Mouse (Mus musculus) limb, embryonic 12.5 days (tissue): ENCODE measurements around the gene 1700011L22Rik. TPM values are rescaled to one million over a fixed set of nuclear protein-coding genes. Genes with fewer than 3 reads are reported as not detected.

Source experiments
- ATAC-seq: fragments of 200-750 bp; cut with Nextera tagmentation; 2 replicates; pipeline ENCODE4 v1.8.0; 2017; ENCODE audit warnings: low read depth, moderate TSS enrichment; ENCODE audit not compliant: insufficient number of reproducible peaks, insufficient read depth, low FRiP score, low TSS enrichment
- H3K27ac ChIP-seq: fragments of 300-500 bp; sonication (generic); 2 replicates; pipeline ENCODE4 v1.5.1; 2016; ENCODE audit warnings: mild to moderate bottlenecking, moderate library complexity
- H3K27me3 ChIP-seq: fragments of 300-500 bp; sonication (generic); 2 replicates; pipeline ENCODE4 v1.6.1; 2016; ENCODE audit warnings: mild to moderate bottlenecking, moderate library complexity
- H3K36me3 ChIP-seq: fragments of 300-500 bp; sonication (generic); 2 replicates; pipeline ENCODE4 v1.6.1; 2016; ENCODE audit warnings: mild to moderate bottlenecking, moderate library complexity
- H3K4me1 ChIP-seq: fragments of 300-500 bp; sonication (generic); replicated peaks from 2 replicates; pipeline ENCODE4 v1.6.1; 2016
- H3K4me2 ChIP-seq: fragments of 300-500 bp; sonication (generic); 2 replicates; pipeline ENCODE4 v1.6.1; 2016; ENCODE audit warnings: mild to moderate bottlenecking, moderate library complexity
- H3K4me3 ChIP-seq: fragments of 300-500 bp; sonication (generic); replicated peaks from 2 replicates; pipeline ENCODE4 v1.5.1; 2016; ENCODE audit warnings: mild to moderate bottlenecking
- H3K9ac ChIP-seq: fragments of 300-500 bp; sonication (generic); replicated peaks from 2 replicates; pipeline ENCODE4 v1.6.1; 2016; ENCODE audit warnings: mild to moderate bottlenecking, moderate library complexity
- H3K9me3 ChIP-seq: fragments of 300-500 bp; sonication (generic); 2 replicates; pipeline ENCODE4 v1.6.1; 2016; ENCODE audit warnings: mild to moderate bottlenecking, moderate library complexity
- WGBS: fragments of 180-500 bp; shearing (Covaris S2); methylation state at CpG from one replicate; pipeline ENCODE4 v1.1.7; 2016; 5-methylcytosine and 5-hydroxymethylcytosine counted together
- polyA plus RNA-seq: library from polyadenylated mRNA; unstranded; fragments of >200 nt; fragmentation: Nextera tagmentation; extraction: Ambion mirVana; gene quantifications from 2 replicates; pipeline ENCODE4 v1.2.1, GENCODE M21; 2016

Gene 1700011L22Rik
- polyA plus RNA-seq, 1 experiment from 2014 or later, result not detected

DNA sequence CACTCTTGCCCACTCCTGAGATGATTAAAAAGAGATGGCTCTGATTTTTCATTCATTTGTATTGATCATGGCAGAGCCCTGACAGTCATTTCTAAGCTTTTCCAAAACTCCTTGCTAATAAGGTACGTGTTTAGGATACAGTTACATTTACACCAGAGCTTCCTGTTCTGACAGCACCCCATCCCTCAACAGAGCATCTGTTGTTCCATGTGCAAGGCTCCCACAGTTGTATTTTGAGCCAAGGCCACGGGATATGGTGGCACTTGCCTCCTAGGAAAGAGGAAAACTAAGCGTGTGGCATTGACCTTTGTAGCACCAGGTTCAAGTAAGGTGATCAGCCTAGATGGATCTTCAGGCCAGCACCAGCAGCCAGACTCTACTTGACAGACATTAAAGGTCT lies 83.1 kb downstream of the 1700011L22Rik start:
- Histone ChIP-seq H3K9me3 (no peaks in the 10 kb centered on the region), H3K4me3 (no peak overlapping the region), H3K4me1 (peaks cover 18% of the 10 kb centered on the region), H3K4me2 (no peak overlapping the region), H3K27me3 (no peaks in the 10 kb centered on the region), H3K36me3 (peaks cover 17% of the 10 kb centered on the region; the same call in 1 of the 2 replicates), H3K9ac (no peak overlapping the region), H3K27ac (no peak overlapping the region)
- 78% methylated on average over 3 of the region's 3 CpGs for WGBS
- ATAC-seq, result no peak

GRCm38 (mm10) chr8:79164336-79164735 lies 84.0 kb downstream of the 1700011L22Rik start:
- Histone ChIP-seq H3K9ac (no peak overlapping the region), H3K4me3 (no peak overlapping the region), H3K27ac (no peak overlapping the region), H3K9me3 (no peaks in the 10 kb centered on the region), H3K36me3 (peaks cover 14% of the 10 kb centered on the region), H3K4me1 (peaks cover 23% of the 10 kb centered on the region), H3K27me3 (no peaks in the 10 kb centered on the region), H3K4me2 (no peak overlapping the region)
- no peak for ATAC-seq
- 62% methylated on average over 1 of the region's 1 CpGs for WGBS

- H3K9ac ChIP-seq, result no peak overlapping the region
- 39% methylated on average over 10 of the region's 10 CpGs for WGBS
- H3K27ac ChIP-seq, result peak overlapping the region; percentile 79
- ATAC-seq, result peak; percentile 82
- H3K4me2 ChIP-seq, result no peak overlapping the region
- H3K9me3 ChIP-seq, result no peaks in the 10 kb centered on the region
- no peak overlapping the region for H3K4me3 ChIP-seq
- H3K27me3 ChIP-seq, result no peaks in the 10 kb centered on the region
- peaks cover 24% of the 10 kb centered on the region for H3K4me1 ChIP-seq
- peaks cover 21% of the 10 kb centered on the region for H3K36me3 ChIP-seq
Measured at GRCm38 (mm10) chr8:79162533-79163308, 85.6 kb downstream of the 1700011L22Rik start.

DNA sequence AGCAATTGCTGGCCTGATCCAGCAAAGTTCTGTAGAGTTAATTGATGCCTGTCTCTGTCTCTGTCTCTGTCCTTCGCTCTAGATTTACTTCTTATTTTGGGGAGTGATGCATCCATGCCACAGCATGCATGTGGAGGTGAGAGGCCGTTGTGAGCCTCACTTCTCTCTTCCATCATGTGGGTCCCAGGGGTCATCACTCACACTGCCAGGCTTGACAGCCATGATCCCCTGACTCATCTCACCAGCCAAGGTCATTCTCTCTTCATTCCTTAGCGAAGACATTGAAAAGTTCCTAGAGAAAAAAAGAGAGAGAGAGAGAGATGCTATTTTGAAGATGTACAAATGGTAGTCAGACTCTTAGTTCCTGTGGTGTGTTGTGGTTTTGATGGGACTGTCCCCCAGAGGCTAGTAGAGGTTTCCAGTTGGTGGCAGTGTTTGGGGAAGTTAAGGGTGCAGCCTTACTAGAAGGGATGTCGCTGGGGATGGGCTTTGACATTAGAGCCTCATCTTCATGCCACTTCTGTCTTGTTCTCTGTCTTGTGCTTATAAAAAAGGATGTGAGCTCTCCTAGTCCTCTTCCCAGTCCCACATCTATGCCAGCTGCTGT lies 87.1 kb downstream of the 1700011L22Rik start:
- no peaks in the 10 kb centered on the region for H3K9me3 ChIP-seq
- 89% methylated on average over 4 of the region's 4 CpGs for WGBS
- peaks cover 31% of the 10 kb centered on the region for H3K36me3 ChIP-seq
- H3K27ac ChIP-seq, result 0 out of 2 replicates have a peak overlapping the region, but pooled peaks have one; percentile 23
- no peak overlapping the region for H3K4me2 ChIP-seq
- no peak for ATAC-seq
- no peak overlapping the region for H3K9ac ChIP-seq
- H3K4me3 ChIP-seq, result no peak overlapping the region
- H3K4me1 ChIP-seq, result peaks cover 36% of the 10 kb centered on the region
- H3K27me3 ChIP-seq, result no peaks in the 10 kb centered on the region

Other genes starting within 250 kb of the 1700011L22Rik start
- 13.3 and 13.7 TPM in 2 replicates for gene Zfp827, start 220.1 kb downstream of the 1700011L22Rik start, polyA plus RNA-seq
- gene Mmaa, start 46.4 kb upstream of the 1700011L22Rik start, polyA plus RNA-seq, result 13.7 and 14.8 TPM in 2 replicates
- gene Smad1, start 150.9 kb upstream of the 1700011L22Rik start, polyA plus RNA-seq, result 46.3 and 52.8 TPM in 2 replicates